Mouse (Mus musculus): ENCODE measurements around the gene Serpina5.

GRCm38 (mm10) chr12:104141506-104141905, 40.6 kb downstream of the Serpina5 start:
- TF ChIP-seq CTCF (conservative IDR thresholded peaks at IDR 0.05; ENCODE audit: insufficient read depth, insufficient read length, low read depth, low read length) (no peak), POLR2A (IDR thresholded peaks at IDR 0.05; ENCODE audit: low read depth, low read length) (no peak)

All from kidney, adult 2 months (tissue).